Mouse (Mus musculus) heart, postnatal 10 days (tissue): ENCODE measurements around the gene Thbs3. TPM values are rescaled to one million over a fixed set of nuclear protein-coding genes. Genes with fewer than 3 reads are reported as not detected.

Experiments
- DNase-seq, 2 experiments: peaks; one replicate each; pipeline ENCODE4 v3.0.0; 2021
- intact Hi-C: fragments of 180-260 bp; cut with DNase I; formaldehyde crosslinking; loops from one replicate; pipeline ENCODE4 v1.15.1; 2025
- total RNA-seq, 2 experiments: library from RNA; stranded (reverse); gene quantifications; 2 replicates each; pipeline ENCODE4 v1.2.3; 2021

Gene Thbs3
- 10 to 100 TPM; 20.4 to 21.8 TPM for total RNA-seq

- intact Hi-C loops: no loop called here
- DNase-seq: peak; percentile 46 to 59
Observed at GRCm38 (mm10) chr3:89214681-89215411, at the start of gene Thbs3. TSS of gene Thbs3 (plus strand) at chr3:89215180.

GRCm38 (mm10) chr3:89165268-89165870 is 49.6 kb upstream of the Thbs3 start:
- intact Hi-C loops: no loop called here
- DNase-seq: no peak

GRCm38 (mm10) chr3:89166945-89167344 is 48.0 kb upstream of the Thbs3 start:
- no peak for DNase-seq
- intact Hi-C loops: no loop called here

GRCm38 (mm10) chr3:89174844-89175243 is 40.1 kb upstream of the Thbs3 start:
- intact Hi-C loops: no loop called here
- DNase-seq: no peak

- no peak for DNase-seq
- intact Hi-C loops: no loop called here
Observed at GRCm38 (mm10) chr3:89175544-89175943, 39.4 kb upstream of the Thbs3 start.

GRCm38 (mm10) chr3:89176421-89176820 is 38.6 kb upstream of the Thbs3 start:
- intact Hi-C loops: no loop called here
- no peak for DNase-seq

- intact Hi-C loops: no loop called here
- DNase-seq: peak; percentile 84 to 87
Observed at GRCm38 (mm10) chr3:89177242-89178106, 37.5 kb upstream of the Thbs3 start, which contains the start of gene Scamp3. TSS of gene Scamp3 (plus strand) at chr3:89177473.

- intact Hi-C loops: no loop called here
Observed at GRCm38 (mm10) chr3:89178107-89178385, 36.9 kb upstream of the Thbs3 start.

GRCm38 (mm10) chr3:89179056-89179455 is 35.9 kb upstream of the Thbs3 start:
- no peak for DNase-seq
- intact Hi-C loops: no loop called here

More at GRCm38 (mm10) chr3:89178107-89178385, 36.9 kb upstream of the Thbs3 start:
- no peak for DNase-seq

GRCm38 (mm10) chr3:89181749-89182500 is 33.1 kb upstream of the Thbs3 start:
- DNase-seq: no peak
- intact Hi-C loops: no loop called here

GRCm38 (mm10) chr3:89182531-89183057 is 32.4 kb upstream of the Thbs3 start:
- intact Hi-C loops: no loop called here
- no peak for DNase-seq

GRCm38 (mm10) chr3:89183058-89183958 is 31.7 kb upstream of the Thbs3 start, which contains the start of gene Fam189b:
TSS of gene Fam189b (plus strand) at chr3:89183143.
- DNase-seq: peak; percentile 86 to 90
- intact Hi-C loops: no loop called here

GRCm38 (mm10) chr3:89183959-89184315 is 31.0 kb upstream of the Thbs3 start:
- intact Hi-C loops: no loop called here
- no peak for DNase-seq

- intact Hi-C loops: no loop called here
- DNase-seq: no peak
Observed at GRCm38 (mm10) chr3:89187197-89187596, 27.8 kb upstream of the Thbs3 start.

GRCm38 (mm10) chr3:89187690-89188477 is 27.1 kb upstream of the Thbs3 start:
- intact Hi-C loops: no loop called here

GRCm38 (mm10) chr3:89188478-89188875 is 26.5 kb upstream of the Thbs3 start:
- intact Hi-C loops: no loop called here
- no peak for DNase-seq

More at GRCm38 (mm10) chr3:89187690-89188477, 27.1 kb upstream of the Thbs3 start:
- DNase-seq: no peak

- no peak for DNase-seq
- intact Hi-C loops: no loop called here
Observed at GRCm38 (mm10) chr3:89190436-89190835, 24.5 kb upstream of the Thbs3 start.

- no peak for DNase-seq
- intact Hi-C loops: no loop called here
Observed at GRCm38 (mm10) chr3:89193351-89193750, 21.6 kb upstream of the Thbs3 start.

GRCm38 (mm10) chr3:89193853-89194252 is 21.1 kb upstream of the Thbs3 start:
- intact Hi-C loops: no loop called here
- peak in 1 of 2 experiments; percentile 26 for DNase-seq
